Mouse (Mus musculus) embryo, embryonic 10 days (tissue): ENCODE measurements at regions not wholly inside any gene's neighbourhood (a gene's known extent, or its start where the extent isn't known, plus 50 kb on each side); places are given as distances from the start of the nearest gene placed in this dataset.

Experiments used
- DNase-seq: peaks from one replicate; pipeline ENCODE4 v3.0.0-alpha.2; 2015; ENCODE audit warnings: low spot score

GRCm38 (mm10) chr10:96786903-96787571, 170.2 kb downstream of the Btg1 start:
- DNase-seq: no peak

- no peak for DNase-seq
Observed at GRCm38 (mm10) chr10:96787572-96787946, 170.8 kb downstream of the Btg1 start.

GRCm38 (mm10) chr10:96788352-96789016, 171.7 kb downstream of the Btg1 start:
- no peak for DNase-seq

- no peak for DNase-seq
Observed at GRCm38 (mm10) chr10:96797116-96797515, 180.3 kb downstream of the Btg1 start.

- DNase-seq: no peak
Observed at GRCm38 (mm10) chr10:96800801-96801200, 184.0 kb downstream of the Btg1 start.

- DNase-seq: peak; percentile 14
Observed at GRCm38 (mm10) chr10:96804030-96804784, 187.4 kb downstream of the Btg1 start.

GRCm38 (mm10) chr10:96806579-96806978, 189.8 kb downstream of the Btg1 start:
- DNase-seq: no peak

- no peak for DNase-seq
Observed at GRCm38 (mm10) chr10:96821852-96822251, 205.0 kb downstream of the Btg1 start.

GRCm38 (mm10) chr10:96822344-96823335, 205.8 kb downstream of the Btg1 start:
- DNase-seq: no peak

GRCm38 (mm10) chr10:96826234-96826788, 209.5 kb downstream of the Btg1 start:
- DNase-seq: peak; percentile 32

GRCm38 (mm10) chr10:96827971-96828370, 211.2 kb downstream of the Btg1 start:
- DNase-seq: no peak

GRCm38 (mm10) chr10:96828581-96829246, 211.9 kb downstream of the Btg1 start:
- DNase-seq: no peak

- no peak for DNase-seq
Observed at GRCm38 (mm10) chr10:96831071-96831470, 214.3 kb downstream of the Btg1 start.

- no peak for DNase-seq
Observed at GRCm38 (mm10) chr10:96837230-96837629, 220.4 kb downstream of the Btg1 start.

GRCm38 (mm10) chr10:96841128-96841527, 224.3 kb downstream of the Btg1 start:
- no peak for DNase-seq

- DNase-seq: no peak
Observed at GRCm38 (mm10) chr10:96841956-96842355, 225.2 kb downstream of the Btg1 start.

- no peak for DNase-seq
Observed at GRCm38 (mm10) chr10:96845906-96846305, 229.1 kb downstream of the Btg1 start.

- no peak for DNase-seq
Observed at GRCm38 (mm10) chr10:96847028-96847427, 230.2 kb downstream of the Btg1 start.

GRCm38 (mm10) chr10:96847433-96848165, 230.8 kb downstream of the Btg1 start:
- DNase-seq: no peak

GRCm38 (mm10) chr10:96848496-96848895, 231.7 kb downstream of the Btg1 start:
- no peak for DNase-seq
